Mouse (Mus musculus) E14TG2a.4 (cell line): ENCODE results near the gene Prpf18.

Source experiments
- CTCF ChIP-seq: conservative IDR thresholded peaks from 2 replicates; pipeline ENCODE4 v1.5.1; 2014; ENCODE audit warnings: low read length
- POU5F1 ChIP-seq: IDR thresholded peaks from 2 replicates; pipeline ENCODE4 v1.6.1; 2014; ENCODE audit warnings: low read length, borderline replicate concordance

- TF ChIP-seq CTCF: no peak
- TF ChIP-seq POU5F1: no peak
Observed at GRCm38 (mm10) chr2:4629470-4629869, 22.4 kb downstream of the Prpf18 start.
